Mouse (Mus musculus): ENCODE results near the gene Serpina1e. TPM values are rescaled to one million over a fixed set of nuclear protein-coding genes. Genes with fewer than 3 reads are reported as not detected.

Serpina1e gene
- polyA plus RNA-seq, 1 experiment from 2014 or later = not detected

GRCm38 (mm10) chr12:103988754-103989513 is 30.2 kb upstream of the Serpina1e start:
- no peak overlapping the region for H3K9ac ChIP-seq (replicated peaks)
- ATAC-seq (ENCODE audit: insufficient number of reproducible peaks, insufficient read depth, low FRiP score, low TSS enrichment, low read depth) = no peak
- H3K36me3 ChIP-seq = no peaks in the 10 kb centered on the region
- H3K4me3 ChIP-seq (replicated peaks) = no peak overlapping the region
- H3K4me1 ChIP-seq (replicated peaks) = no peaks in the 10 kb centered on the region
- H3K4me2 ChIP-seq = no peak overlapping the region
- H3K27ac ChIP-seq = no peak overlapping the region
- no peaks in the 10 kb centered on the region for H3K9me3 ChIP-seq
- WGBS = 58% methylated on average over 14 of the region's 14 CpGs
- peaks cover 5% of the 10 kb centered on the region; the same call in 1 of the 2 replicates for H3K27me3 ChIP-seq

GRCm38 (mm10) chr12:103985868-103986267 is 27.1 kb upstream of the Serpina1e start:
- no peak for ATAC-seq (ENCODE audit: insufficient number of reproducible peaks, insufficient read depth, low FRiP score, low TSS enrichment, low read depth)
- H3K4me2 ChIP-seq = no peak overlapping the region
- no peak overlapping the region for H3K4me3 ChIP-seq (replicated peaks)
- H3K4me1 ChIP-seq (replicated peaks) = no peaks in the 10 kb centered on the region
- peaks cover 5% of the 10 kb centered on the region; the same call in 1 of the 2 replicates for H3K27me3 ChIP-seq
- no peaks in the 10 kb centered on the region for H3K9me3 ChIP-seq
- WGBS = 67% methylated on average over 5 of the region's 5 CpGs
- no peak overlapping the region for H3K27ac ChIP-seq
- H3K9ac ChIP-seq (replicated peaks) = no peak overlapping the region
- no peaks in the 10 kb centered on the region for H3K36me3 ChIP-seq

DNA sequence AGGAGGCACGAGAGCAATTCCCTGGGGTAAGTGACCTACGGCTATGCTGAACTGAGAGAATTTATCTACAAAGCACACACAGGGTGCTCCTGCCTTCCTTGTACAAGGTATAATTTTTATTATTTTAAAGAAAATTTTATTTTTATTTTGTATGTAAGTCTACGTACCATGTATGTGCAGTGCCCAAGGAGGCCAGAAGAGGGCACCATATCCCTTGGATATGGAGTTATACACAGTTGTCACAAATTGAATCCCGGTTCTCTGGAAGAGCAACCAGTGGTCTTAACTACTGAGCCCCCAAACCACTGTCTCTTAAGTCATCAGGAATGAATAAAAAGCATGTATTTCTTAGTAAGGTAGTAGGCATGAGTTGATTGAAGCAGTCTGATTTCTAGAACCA is 26.2 kb upstream of the Serpina1e start:
- H3K4me2 ChIP-seq = no peak overlapping the region
- no peaks in the 10 kb centered on the region for H3K9me3 ChIP-seq
- H3K4me1 ChIP-seq (replicated peaks) = no peaks in the 10 kb centered on the region
- H3K9ac ChIP-seq (replicated peaks) = no peak overlapping the region
- no peaks in the 10 kb centered on the region for H3K36me3 ChIP-seq
- no peak overlapping the region for H3K4me3 ChIP-seq (replicated peaks)
- WGBS = 56% methylated on average over 4 of the region's 4 CpGs
- peaks cover 5% of the 10 kb centered on the region; the same call in 1 of the 2 replicates for H3K27me3 ChIP-seq
- no peak overlapping the region for H3K27ac ChIP-seq
- no peak for ATAC-seq (ENCODE audit: insufficient number of reproducible peaks, insufficient read depth, low FRiP score, low TSS enrichment, low read depth)

- Histone ChIP-seq H3K4me1 (replicated peaks) (no peaks in the 10 kb centered on the region), H3K27me3 (no peaks in the 10 kb centered on the region), H3K27ac (no peak overlapping the region), H3K36me3 (no peaks in the 10 kb centered on the region), H3K9me3 (no peaks in the 10 kb centered on the region), H3K4me2 (no peak overlapping the region), H3K9ac (replicated peaks) (no peak overlapping the region), H3K4me3 (replicated peaks) (no peak overlapping the region)
- WGBS = 79% methylated on average over 7 of the region's 7 CpGs
- no peak for ATAC-seq (ENCODE audit: insufficient number of reproducible peaks, insufficient read depth, low FRiP score, low TSS enrichment, low read depth)
These were observed 23.0 kb upstream of the Serpina1e start for GRCm38 (mm10) chr12:103981646-103982360.

DNA sequence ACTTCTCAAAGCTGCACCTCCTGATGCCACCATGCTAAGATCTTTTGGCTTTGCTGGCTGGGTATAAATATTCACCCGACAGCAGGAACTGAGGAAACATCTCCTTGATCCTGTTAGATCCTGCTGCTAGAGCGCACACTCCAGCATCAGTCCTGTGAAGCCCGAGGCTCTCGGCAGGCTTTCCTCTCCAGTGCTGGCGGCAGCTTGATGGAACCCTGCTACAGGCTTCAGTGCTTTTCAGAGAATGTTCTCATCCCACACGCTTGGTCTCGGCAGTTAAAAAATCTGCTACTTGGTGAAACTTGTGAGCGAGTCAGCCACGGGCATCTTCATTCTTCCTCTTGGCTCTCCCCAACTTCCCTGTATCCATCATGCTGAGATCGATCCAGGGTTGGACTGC is 19.5 kb upstream of the Serpina1e start:
- no peaks in the 10 kb centered on the region for H3K27me3 ChIP-seq
- H3K9me3 ChIP-seq = no peaks in the 10 kb centered on the region
- H3K4me3 ChIP-seq (replicated peaks) = no peak overlapping the region
- ATAC-seq (ENCODE audit: insufficient number of reproducible peaks, insufficient read depth, low FRiP score, low TSS enrichment, low read depth) = no peak
- no peak overlapping the region for H3K27ac ChIP-seq
- no peak overlapping the region for H3K4me2 ChIP-seq
- no peaks in the 10 kb centered on the region for H3K36me3 ChIP-seq
- no peaks in the 10 kb centered on the region for H3K4me1 ChIP-seq (replicated peaks)
- H3K9ac ChIP-seq (replicated peaks) = no peak overlapping the region
- WGBS = 79% methylated on average over 10 of the region's 10 CpGs

DNA sequence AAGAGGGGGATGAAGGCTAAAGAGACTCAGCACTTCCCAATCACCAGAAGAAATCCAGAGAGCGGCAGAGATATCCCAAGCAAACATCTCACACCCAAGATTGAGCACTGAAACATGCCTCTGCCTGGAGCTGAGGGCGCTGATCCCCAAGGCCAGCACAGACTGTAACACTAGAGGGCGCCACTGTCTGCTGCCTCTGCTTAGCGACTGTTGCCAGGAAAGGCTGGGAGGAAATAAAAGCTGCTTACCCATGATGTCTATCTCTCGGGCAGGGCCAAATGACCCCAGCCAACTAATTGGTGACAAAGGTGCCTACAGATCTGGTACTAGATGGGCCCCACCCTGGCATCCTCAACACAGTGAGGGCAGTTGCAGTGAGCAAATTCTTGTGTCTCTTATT is 19.1 kb upstream of the Serpina1e start:
- no peak overlapping the region for H3K9ac ChIP-seq (replicated peaks)
- WGBS = 33% methylated on average over 5 of the region's 5 CpGs
- no peak overlapping the region for H3K4me2 ChIP-seq
- no peaks in the 10 kb centered on the region for H3K9me3 ChIP-seq
- no peak for ATAC-seq (ENCODE audit: insufficient number of reproducible peaks, insufficient read depth, low FRiP score, low TSS enrichment, low read depth)
- no peak overlapping the region for H3K27ac ChIP-seq
- H3K4me3 ChIP-seq (replicated peaks) = no peak overlapping the region
- H3K27me3 ChIP-seq = no peaks in the 10 kb centered on the region
- no peaks in the 10 kb centered on the region for H3K36me3 ChIP-seq
- no peaks in the 10 kb centered on the region for H3K4me1 ChIP-seq (replicated peaks)

GRCm38 (mm10) chr12:103977060-103977459 is 18.3 kb upstream of the Serpina1e start:
- Histone ChIP-seq H3K27me3 (no peaks in the 10 kb centered on the region), H3K4me2 (no peak overlapping the region), H3K27ac (no peak overlapping the region), H3K4me3 (replicated peaks) (no peak overlapping the region), H3K9ac (replicated peaks) (no peak overlapping the region), H3K36me3 (no peaks in the 10 kb centered on the region), H3K4me1 (replicated peaks) (no peaks in the 10 kb centered on the region), H3K9me3 (no peaks in the 10 kb centered on the region)
- no peak for ATAC-seq (ENCODE audit: insufficient number of reproducible peaks, insufficient read depth, low FRiP score, low TSS enrichment, low read depth)
- WGBS = 72% methylated on average over 3 of the region's 3 CpGs

- H3K4me1 ChIP-seq (replicated peaks) = no peaks in the 10 kb centered on the region
These were observed 12.3 kb upstream of the Serpina1e start for GRCm38 (mm10) chr12:103971080-103971479.

GRCm38 (mm10) chr12:103969577-103970116 is 10.9 kb upstream of the Serpina1e start:
- Histone ChIP-seq H3K36me3 (no peaks in the 10 kb centered on the region), H3K9ac (replicated peaks) (no peak overlapping the region), H3K4me3 (replicated peaks) (no peak overlapping the region), H3K9me3 (0 out of 2 replicates have a peak, but pooled peaks cover 11% of the 10 kb centered on the region), H3K27me3 (no peaks in the 10 kb centered on the region), H3K4me1 (replicated peaks) (no peaks in the 10 kb centered on the region), H3K4me2 (no peak overlapping the region), H3K27ac (no peak overlapping the region)
- WGBS = 90% methylated on average over 9 of the region's 9 CpGs
- no peak for ATAC-seq (ENCODE audit: insufficient number of reproducible peaks, insufficient read depth, low FRiP score, low TSS enrichment, low read depth)

More at GRCm38 (mm10) chr12:103971080-103971479, 12.3 kb upstream of the Serpina1e start:
- Histone ChIP-seq H3K4me2 (no peak overlapping the region), H3K27ac (no peak overlapping the region), H3K27me3 (no peaks in the 10 kb centered on the region), H3K9ac (replicated peaks) (no peak overlapping the region), H3K36me3 (no peaks in the 10 kb centered on the region), H3K9me3 (0 out of 2 replicates have a peak, but pooled peaks cover 6% of the 10 kb centered on the region), H3K4me3 (replicated peaks) (no peak overlapping the region)
- WGBS = 83% methylated on average over 4 of the region's 4 CpGs
- no peak for ATAC-seq (ENCODE audit: insufficient number of reproducible peaks, insufficient read depth, low FRiP score, low TSS enrichment, low read depth)

DNA sequence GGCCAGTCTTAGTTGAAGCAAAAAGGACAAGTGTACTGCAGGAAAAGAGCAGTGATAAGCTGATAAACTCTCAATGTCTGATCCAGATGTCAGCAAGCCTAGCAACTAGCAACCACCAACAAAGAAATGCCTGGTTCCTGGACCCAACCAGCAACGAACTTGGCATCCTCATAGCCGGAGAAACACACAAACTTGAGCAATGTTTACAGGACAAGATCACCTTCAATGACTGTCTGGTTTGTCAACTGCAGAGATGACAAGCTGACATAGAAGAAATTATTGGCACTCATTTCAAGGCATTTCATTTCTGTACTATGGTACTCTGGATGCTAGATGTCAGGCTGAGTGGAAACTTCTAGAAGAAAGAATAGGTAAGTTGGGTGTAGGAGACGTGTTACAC is 8.0 kb upstream of the Serpina1e start:
- Histone ChIP-seq H3K4me3 (replicated peaks) (no peak overlapping the region), H3K27me3 (no peaks in the 10 kb centered on the region), H3K9me3 (0 out of 2 replicates have a peak, but pooled peaks cover 12% of the 10 kb centered on the region), H3K36me3 (no peaks in the 10 kb centered on the region), H3K4me2 (no peak overlapping the region), H3K4me1 (replicated peaks) (no peaks in the 10 kb centered on the region), H3K9ac (replicated peaks) (no peak overlapping the region), H3K27ac (no peak overlapping the region)
- no peak for ATAC-seq (ENCODE audit: insufficient number of reproducible peaks, insufficient read depth, low FRiP score, low TSS enrichment, low read depth)
- WGBS = 78% methylated on average over 3 of the region's 3 CpGs

GRCm38 (mm10) chr12:103963288-103963687 is 4.5 kb upstream of the Serpina1e start:
- H3K27me3 ChIP-seq = no peaks in the 10 kb centered on the region
- no peaks in the 10 kb centered on the region for H3K4me1 ChIP-seq (replicated peaks)
- H3K4me2 ChIP-seq = no peak overlapping the region
- WGBS = 83% methylated on average over 4 of the region's 4 CpGs
- ATAC-seq (ENCODE audit: insufficient number of reproducible peaks, insufficient read depth, low FRiP score, low TSS enrichment, low read depth) = no peak
- no peaks in the 10 kb centered on the region for H3K36me3 ChIP-seq
- 0 out of 2 replicates have a peak, but pooled peaks cover 12% of the 10 kb centered on the region for H3K9me3 ChIP-seq
- no peak overlapping the region for H3K4me3 ChIP-seq (replicated peaks)
- no peak overlapping the region for H3K27ac ChIP-seq
- no peak overlapping the region for H3K9ac ChIP-seq (replicated peaks)

Measured in limb, embryonic 12.5 days (tissue).